Mouse (Mus musculus) yolk sac, embryonic 10.5 days (tissue): ENCODE measurements around the gene Bbs2.

ENCODE experiments used
- DNase-seq: peaks from one replicate; pipeline ENCODE4 v3.0.0-alpha.2; 2017; ENCODE audit warnings: low spot score

Gene Bbs2

GRCm38 (mm10) chr8:94098996-94099395, 268 bp upstream of the Bbs2 start:
- no peak for DNase-seq

GRCm38 (mm10) chr8:94094281-94094680, 4.4 kb downstream of the Bbs2 start:
- DNase-seq, result no peak

DNA sequence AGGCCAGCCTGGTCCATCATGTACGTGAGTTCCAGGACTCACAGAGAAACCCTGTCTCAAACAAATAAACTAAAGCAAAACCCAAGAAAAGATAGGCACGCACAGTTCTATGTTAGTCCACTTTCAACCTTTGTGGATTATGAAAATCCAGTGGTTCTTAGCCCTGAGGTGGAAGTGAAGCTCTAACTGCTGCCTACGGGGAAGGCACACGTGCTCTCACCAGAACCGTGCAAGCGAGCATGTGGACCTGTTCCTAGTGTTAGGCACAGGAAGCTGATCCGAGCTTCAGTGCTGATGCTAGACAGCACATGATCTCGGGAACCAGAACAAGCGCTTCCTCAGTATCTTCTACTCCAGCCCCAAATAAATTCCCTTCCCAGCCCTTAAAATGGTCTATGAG, 5.9 kb downstream of the Bbs2 start:
- DNase-seq, result no peak

DNA sequence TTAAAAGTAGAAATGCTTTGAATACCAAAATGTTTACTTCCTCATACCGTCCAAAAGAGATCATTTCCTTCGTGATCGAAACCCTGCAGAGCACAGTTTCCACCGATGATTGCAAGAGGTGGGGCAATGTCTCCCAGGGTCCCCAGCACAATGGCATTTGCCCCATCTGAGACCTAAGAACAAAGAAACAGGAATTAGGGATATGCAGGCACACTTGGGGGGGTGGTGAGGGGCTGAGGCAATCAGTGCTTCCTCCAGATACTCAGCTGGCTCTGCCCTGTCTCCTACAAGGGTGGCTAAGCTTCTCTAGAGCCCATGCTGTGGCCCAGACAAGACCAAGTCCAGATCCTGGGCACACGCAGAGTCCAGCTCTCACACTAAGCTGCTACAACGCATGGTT, 9.0 kb downstream of the Bbs2 start:
- DNase-seq, result no peak

GRCm38 (mm10) chr8:94087964-94088363, 10.8 kb downstream of the Bbs2 start:
- no peak for DNase-seq

DNA sequence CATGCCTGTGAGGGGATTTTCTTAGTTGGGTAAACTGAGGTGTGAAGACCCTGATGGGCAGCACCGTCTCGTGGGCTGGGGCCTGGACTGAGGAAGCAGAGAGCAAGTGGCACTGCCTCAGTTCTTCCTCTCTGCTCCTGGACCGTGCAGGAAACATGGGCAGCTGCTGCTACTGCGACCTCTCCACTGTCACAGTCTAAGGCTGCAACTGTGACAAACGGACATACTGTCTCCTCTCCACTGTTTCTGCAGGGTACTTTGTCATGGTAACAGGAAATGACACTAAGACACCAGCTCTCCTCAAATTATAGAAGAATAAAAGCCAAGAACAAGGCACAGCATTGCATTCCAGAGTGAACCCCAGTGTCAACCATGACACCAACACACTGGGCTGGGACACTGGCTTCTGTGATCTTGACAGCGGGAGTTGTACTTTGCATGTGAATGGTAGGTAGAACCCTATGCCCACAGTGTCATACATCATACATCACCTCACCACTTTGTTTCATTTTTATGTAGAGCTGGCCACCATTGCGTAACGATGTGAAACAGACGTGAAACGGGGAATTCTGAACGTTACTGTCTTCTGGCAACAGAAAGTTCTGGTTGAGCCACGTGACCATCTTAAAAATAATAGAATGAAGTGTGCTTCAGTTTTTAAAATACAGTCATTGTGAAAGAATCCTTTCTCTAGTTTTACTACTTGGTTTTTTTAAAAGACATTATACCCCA, 22.1 kb downstream of the Bbs2 start:
- DNase-seq, result no peak

DNA sequence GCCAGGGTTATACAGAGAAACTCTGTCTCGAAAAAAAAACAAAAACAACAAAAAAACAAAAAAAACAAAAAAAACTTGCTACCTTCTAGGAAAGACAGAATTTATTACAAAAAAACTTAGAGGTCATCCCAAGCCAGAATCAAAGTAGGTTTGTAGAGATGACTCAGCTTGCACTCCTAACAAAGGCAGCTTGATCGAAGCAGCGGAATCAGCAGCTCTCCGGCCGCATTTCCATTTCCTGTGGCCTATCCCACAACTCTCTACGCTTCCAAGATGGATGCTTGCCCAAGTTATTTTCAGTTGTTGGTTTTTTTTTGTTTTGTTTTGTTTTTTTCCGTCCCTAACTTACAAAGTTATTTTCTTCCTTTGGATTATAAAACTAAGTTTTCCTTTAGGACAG, 29.9 kb downstream of the Bbs2 start:
- DNase-seq, result no peak

GRCm38 (mm10) chr8:94066121-94066863, 32.4 kb downstream of the Bbs2 start:
- DNase-seq, result no peak

DNA sequence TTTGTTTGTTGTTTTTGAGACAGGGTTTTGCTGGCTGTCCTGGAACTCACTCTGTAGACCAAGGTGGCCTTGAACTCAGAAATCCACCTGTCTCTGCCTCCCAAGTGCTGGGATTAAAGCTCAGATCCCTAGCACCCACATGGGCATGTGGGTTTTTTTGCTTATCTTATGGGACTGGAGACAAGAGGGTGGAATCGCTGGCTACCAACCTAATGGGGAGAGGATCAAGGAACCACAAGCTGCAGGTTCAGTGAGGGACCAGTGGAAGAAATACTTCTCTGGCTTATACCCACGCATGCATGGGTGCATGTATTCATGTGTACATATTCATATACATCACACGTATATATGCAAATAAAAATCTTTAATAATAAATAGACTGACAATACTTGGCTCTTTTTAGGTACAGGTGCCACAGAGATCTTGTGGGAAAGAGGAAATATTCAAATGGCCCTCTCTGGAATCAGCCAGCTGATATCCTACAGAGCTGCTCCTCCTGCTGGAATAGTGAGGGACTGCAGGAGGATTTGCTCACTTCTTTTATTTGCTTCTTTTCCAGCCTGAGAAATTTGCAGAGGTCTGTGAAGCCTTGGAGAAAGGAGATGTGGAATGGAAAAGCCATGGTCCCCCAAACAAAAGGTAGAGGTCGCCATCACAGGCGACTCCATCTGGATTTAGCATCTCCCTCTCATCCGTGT, 41.4 kb downstream of the Bbs2 start:
- no peak for DNase-seq

- no peak for DNase-seq
Observed at GRCm38 (mm10) chr8:94052696-94053095, 46.0 kb downstream of the Bbs2 start.

DNA sequence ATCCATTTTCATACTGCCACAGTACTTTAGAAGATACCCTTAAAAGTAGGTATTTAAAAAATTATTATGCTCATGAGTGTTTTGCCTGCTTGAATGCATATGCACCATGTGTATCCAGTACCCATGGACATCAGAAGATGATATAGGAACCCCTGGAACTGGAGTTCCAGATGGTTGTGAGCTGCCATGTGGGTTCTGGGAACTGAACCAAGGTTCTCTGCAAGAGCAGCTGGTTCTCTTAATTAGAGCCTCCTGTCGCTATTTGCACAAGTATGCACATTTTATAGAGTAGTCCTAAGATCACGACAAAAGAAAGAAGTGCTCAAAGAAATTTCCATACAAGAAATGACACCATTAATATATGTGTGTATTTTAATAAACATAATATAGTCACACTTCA, 50.9 kb downstream of the Bbs2 start:
- no peak for DNase-seq

GRCm38 (mm10) chr8:94037806-94038205, 60.9 kb downstream of the Bbs2 start:
- DNase-seq, result no peak

GRCm38 (mm10) chr8:94036944-94037524, 61.7 kb downstream of the Bbs2 start, which contains the start of the genes Nudt21 and Ogfod1:
Gene Nudt21 (minus strand): TSS chr8:94037031.
Gene Ogfod1 (plus strand): TSS chr8:94037198.
- DNase-seq, result peak; percentile 98

DNA sequence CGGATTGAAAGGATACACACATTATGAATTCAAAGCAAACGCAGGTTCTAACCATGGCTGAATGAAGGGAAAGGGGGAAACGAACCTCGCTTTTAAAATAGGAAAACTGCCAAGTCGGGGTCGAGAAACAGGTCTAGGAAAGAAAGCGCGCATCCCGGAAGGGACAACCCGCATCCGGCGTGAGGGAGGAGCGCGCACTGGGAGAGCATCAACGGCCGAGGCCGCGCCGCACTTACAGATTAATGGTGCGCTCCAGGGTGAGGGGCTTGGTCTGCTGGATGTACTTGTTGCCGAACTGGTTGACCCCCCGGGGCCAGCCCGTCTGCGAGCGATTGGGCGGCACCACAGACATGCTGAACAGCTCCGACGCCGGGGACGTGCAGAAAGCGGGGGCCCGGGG, 62.2 kb downstream of the Bbs2 start:
- peak; percentile 82 for DNase-seq

DNA sequence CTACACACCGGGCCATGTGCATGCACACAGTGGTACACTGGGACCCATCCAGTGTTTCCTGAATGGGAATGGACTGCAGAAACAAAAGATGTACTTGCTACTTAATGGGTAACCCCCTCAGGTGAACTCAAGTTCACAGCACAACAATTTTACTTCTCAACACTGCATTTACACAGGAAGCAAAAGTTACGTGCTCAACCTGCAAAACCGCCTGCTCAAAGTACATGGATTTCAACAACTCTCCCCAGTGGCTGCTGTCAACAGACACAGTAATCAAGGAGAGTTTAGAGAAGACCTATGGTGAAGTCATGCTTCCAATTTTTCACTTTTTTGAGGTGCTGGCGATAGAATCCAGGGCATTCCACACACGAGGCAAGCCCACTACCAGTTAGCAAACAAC, 63.5 kb downstream of the Bbs2 start:
- DNase-seq, result no peak

- no peak for DNase-seq
Observed at GRCm38 (mm10) chr8:94033601-94034000, 65.1 kb downstream of the Bbs2 start.

DNA sequence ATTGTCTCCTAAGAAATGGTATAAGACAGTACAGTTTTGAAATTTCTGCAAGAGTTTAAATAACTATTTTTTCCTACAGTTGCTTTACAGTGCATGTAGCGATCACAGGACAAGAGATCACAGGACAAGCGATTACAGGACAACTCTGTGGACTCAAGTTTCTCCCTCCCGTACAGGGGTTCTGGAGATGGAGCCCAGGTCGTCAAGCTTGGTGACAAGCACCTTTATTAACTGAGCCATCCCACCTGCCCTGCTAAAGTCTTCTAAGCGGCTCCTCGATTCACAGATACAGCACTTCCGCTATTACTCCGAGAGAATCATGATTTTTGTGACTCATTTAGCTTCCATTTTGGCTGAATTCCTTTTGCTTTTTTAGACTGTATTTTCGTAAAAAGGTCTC, 69.0 kb downstream of the Bbs2 start:
- DNase-seq, result no peak

GRCm38 (mm10) chr8:94023916-94024315, 74.8 kb downstream of the Bbs2 start:
- DNase-seq, result no peak
